Mouse (Mus musculus): Measurements from ENCODE around the gene Tspo. TPM values are rescaled to one million over a fixed set of nuclear protein-coding genes. Genes with fewer than 3 reads are reported as not detected.

Tspo gene
- total RNA-seq, 1 experiment from 2014 or later, result 19.0 TPM

DNA sequence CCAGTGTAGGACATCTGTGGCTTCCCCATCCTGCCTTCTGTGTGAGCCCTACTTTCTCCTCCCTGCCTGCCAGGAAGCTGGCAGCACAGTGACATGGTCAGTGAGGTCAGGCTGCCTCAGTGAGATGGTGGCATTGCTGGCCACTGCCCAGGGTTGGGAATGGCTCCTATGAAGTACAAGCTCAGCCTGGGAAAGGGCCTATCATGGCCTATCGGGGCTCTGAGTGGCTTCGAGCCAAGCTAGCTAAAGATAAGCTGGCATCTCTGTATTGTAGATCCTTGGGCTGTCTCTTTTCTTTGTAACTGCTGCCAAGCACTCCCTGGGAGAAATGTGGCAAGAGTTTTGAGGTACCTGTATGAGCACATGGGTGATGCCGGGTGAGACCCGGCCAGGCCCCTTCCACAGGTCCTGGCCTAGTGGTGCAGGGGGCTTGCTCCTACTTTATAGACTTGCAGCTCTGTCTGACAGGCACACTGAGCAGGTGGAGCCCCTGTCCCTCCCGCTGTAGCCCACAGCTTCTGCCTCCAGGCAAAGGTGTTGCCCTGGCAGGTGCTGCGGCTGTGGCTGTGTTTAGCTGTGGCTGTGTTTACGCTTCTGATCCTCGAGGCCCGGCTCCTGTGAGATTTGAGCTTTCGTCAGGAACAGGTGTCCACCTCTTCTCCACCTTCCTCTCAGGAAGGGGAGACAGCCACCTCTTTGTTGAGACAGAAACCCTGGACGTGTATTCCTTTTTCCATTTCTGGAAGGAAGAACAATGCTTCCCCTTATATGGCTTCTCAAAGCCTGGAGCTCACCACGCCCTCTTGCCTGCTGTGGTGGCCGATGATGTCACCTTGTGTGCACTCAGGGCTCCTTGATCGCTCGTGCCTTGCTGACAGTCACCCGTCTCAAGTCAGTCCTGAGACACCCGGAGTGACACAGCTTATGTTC, 28.2 kb upstream of the Tspo start:
- ATAC-seq (replicated peaks in 1 of 2; ENCODE audit: insufficient read depth in 1 of 2, low FRiP score in 2 of 2, low TSS enrichment in 1 of 2, low read depth in 1 of 2, poor library complexity in 2 of 2, severe bottlenecking in 2 of 2), result no peak

DNA sequence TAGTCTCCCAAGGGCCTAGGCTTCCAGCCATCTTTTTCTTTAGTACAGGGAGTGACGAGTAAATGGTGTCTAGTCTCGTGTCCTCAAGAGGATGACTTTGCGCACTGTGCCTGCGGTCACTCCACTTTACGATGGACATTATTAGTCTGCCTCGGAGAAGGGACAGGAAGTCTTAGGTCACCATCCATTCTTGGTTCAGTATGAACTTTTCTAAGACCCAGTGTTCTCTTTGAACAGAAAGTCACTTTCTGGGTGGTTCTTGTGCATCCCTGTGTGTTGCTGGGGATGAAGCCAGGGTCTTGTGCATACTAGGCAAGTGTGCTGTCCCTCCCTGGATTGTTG, 27.5 kb upstream of the Tspo start:
- ATAC-seq (replicated peaks in 1 of 2; ENCODE audit: insufficient read depth in 1 of 2, low FRiP score in 2 of 2, low TSS enrichment in 1 of 2, low read depth in 1 of 2, poor library complexity in 2 of 2, severe bottlenecking in 2 of 2), result no peak

DNA sequence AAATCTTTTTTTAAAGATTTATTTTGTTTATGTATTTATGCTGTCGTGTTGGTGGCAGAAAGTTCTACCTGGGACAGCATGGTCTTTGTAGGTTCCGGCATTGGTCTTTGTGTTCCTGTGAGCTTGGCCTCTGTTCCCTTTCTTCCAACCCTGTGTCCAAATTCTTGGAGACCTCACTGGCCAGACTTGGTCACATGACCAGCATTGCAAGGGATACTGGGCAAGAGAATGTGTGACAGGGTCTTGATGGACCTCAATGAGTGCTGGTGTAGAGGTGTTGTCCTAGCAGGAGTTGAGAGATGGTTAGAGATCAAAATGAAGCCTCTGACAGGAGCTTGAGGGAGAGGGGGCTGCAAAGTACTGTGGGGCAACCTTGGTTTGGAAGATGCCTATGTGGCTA, 24.5 kb upstream of the Tspo start:
- ATAC-seq (replicated peaks in 1 of 2; ENCODE audit: insufficient read depth in 1 of 2, low FRiP score in 2 of 2, low TSS enrichment in 1 of 2, low read depth in 1 of 2, poor library complexity in 2 of 2, severe bottlenecking in 2 of 2), result no peak

DNA sequence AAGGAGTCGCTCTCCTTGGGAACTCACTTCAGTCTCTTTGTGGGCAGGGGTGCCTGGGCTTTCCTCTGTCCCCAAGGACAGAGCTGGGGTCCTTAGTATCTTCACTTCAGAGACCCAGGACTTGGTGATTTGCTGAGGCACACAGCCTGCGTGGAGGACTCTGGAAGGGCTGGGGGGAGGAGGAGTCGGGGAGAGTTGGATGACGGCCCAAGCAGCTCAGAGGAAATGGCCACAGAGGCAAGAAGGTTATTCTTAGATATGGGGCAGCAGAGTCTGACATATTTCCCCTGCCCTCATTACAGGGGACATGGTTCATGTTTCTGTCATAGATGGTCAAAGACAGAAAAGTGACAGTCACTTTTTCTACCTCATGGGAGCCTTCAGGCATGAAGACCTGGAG, 23.5 kb upstream of the Tspo start:
- 0 out of 4 replicates have a peak, but pooled peaks of 1 of the 2 experiments have one; percentile 20 for ATAC-seq (replicated peaks in 1 of 2; ENCODE audit: insufficient read depth in 1 of 2, low FRiP score in 2 of 2, low TSS enrichment in 1 of 2, low read depth in 1 of 2, poor library complexity in 2 of 2, severe bottlenecking in 2 of 2)

DNA sequence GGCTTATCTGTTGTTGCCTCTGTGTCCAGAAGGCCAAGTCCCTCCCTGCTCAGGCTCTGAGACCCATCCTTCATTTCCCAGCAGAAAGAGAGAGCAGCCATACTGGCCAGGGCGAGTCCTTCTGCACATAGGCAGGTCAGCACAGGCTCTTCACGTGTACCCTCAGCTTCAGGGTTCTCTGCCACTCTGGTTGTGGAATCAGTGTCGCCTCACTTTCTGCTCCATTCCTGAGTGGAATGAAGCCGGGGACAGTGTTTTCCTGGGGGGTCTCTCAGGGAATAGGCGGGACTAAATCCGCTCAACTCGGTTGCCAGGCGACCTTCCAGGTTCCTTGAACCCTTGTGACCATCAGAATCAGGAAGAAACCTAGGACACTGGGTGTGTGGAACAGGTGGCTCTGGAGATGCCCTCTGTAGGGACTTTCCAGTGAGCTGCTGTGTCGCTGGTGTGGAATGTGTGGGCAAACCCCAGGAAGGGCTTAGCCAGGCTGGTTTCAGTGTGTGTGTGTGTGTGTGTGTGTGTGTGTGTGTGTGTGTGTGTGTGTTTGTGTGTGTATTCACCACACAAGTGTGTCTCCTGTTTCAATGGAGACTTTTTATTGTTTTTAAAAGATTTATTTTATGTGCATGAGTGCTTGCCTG, 21.6 kb upstream of the Tspo start:
- ATAC-seq (replicated peaks in 1 of 2; ENCODE audit: insufficient read depth in 1 of 2, low FRiP score in 2 of 2, low TSS enrichment in 1 of 2, low read depth in 1 of 2, poor library complexity in 2 of 2, severe bottlenecking in 2 of 2), result no peak

DNA sequence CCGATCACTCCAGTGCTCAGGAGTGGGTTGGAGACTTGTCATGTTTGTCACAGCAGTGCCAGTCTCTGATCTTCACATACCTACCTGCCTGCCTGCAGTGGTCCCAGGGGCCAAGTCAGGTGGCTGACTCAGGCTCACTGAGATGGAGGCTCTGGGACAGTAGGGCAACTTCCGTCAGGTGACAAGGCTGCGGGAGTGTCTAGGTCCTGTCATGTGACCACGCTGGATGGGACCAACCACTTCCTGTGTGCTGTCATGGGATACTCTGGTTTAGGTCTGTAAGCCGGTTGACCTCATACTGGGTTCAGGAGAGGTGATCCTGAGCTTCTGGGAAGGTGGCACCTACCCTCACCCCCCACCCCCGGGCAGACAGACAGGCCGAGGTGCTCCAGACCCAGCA, 17.4 kb upstream of the Tspo start:
- ATAC-seq (replicated peaks in 1 of 2; ENCODE audit: insufficient read depth in 1 of 2, low FRiP score in 2 of 2, low TSS enrichment in 1 of 2, low read depth in 1 of 2, poor library complexity in 2 of 2, severe bottlenecking in 2 of 2), result no peak

DNA sequence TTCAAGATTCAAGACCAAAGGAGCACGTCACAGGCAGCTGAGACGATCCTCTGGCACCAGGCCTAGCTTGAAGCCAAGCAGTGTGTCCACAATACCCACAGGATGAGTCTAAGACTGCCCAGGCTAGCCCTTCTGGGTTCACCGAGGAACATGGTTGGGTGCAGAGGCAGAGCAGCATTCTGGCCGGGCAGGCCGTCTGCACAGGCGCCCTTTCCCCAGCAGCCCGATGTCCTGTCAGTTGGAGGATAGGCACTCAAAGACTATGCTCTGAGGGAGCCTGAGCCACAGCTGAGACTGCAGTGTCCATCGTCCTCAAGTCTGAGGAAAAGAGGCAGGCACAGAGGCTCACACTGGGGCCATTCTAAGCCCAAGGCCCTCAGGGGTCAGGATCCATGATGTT, 16.2 kb upstream of the Tspo start:
- ATAC-seq (replicated peaks in 1 of 2; ENCODE audit: insufficient read depth in 1 of 2, low FRiP score in 2 of 2, low TSS enrichment in 1 of 2, low read depth in 1 of 2, poor library complexity in 2 of 2, severe bottlenecking in 2 of 2), result no peak

DNA sequence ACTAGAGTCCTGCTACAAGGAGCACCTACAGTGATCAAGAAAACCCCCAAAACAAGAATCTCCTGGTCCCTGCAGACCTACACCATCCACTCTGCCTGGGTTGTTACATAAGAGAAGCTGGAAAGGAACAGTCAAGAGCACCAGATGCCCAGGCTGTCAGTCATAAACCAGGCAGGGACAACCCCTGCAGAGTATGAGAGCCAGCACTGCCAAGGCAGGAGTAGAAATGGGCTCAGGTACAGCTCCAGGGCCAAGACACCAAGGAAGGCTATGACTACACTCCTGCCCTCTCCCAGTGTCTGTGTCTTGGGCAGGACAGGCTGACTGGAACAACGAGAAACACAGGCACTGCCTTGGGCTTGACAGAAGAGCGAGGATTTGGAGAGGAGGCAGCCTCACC, 13.3 kb upstream of the Tspo start:
- no peak for ATAC-seq (replicated peaks in 1 of 2; ENCODE audit: insufficient read depth in 1 of 2, low FRiP score in 2 of 2, low TSS enrichment in 1 of 2, low read depth in 1 of 2, poor library complexity in 2 of 2, severe bottlenecking in 2 of 2)

DNA sequence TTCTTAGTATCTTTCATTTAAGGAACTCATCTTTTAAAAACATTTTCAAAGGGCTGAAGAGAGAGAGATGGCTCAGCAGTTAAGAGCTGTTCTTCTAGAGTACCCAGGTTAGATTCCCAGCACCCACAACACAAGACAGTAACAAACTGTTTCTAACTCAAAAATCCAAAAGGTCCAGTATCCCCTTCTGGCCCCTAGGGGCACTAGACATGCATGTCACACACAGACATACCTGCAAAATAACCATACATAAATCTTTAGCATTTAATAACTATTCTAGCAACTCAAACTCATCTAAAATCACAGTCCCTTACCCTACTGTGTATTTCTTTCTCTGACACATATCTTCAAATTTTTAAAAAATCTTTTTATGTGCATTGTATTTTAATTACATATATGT, 9.6 kb upstream of the Tspo start:
- ATAC-seq (replicated peaks in 1 of 2; ENCODE audit: insufficient read depth in 1 of 2, low FRiP score in 2 of 2, low TSS enrichment in 1 of 2, low read depth in 1 of 2, poor library complexity in 2 of 2, severe bottlenecking in 2 of 2), result no peak

DNA sequence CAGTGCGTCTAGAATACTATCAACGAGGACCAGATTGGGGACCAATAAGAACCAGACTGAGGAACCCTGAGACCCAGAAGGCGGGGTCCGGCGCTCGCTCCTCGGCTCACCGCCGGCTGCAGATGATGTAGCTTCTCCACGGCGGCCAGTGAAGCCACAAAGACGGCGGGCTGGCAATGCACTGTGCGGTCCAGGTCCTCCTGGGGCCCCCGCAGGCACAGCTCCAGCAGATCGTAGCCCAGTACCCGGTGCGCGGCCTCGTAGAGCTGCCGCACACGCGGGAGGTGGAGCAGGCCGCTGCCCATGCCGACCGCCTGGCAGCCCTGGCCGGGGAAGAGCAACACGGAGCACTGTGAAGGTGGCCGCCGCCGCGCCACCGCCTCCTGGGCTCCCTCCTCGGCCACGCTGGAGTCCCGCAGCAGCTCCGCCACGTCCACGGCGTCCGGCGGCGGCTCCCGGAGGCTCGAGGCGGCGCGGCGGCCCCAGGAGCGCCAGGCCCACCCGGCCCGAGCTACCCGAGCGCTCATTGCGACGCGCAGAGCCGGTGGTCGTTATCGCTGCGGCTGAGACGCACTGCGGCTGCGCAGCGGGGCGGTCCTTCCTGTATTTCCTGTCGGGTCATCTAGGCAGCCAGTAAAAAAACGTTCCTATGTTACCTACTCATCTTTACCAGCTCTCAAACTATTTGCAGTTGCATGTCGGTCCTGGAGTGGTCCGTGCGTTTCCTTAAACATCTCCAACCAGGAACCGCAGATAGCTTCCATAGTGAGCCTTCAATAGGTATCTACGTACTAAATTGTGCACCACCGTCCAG, 8.0 kb upstream of the Tspo start:
- peak; percentile 87 to 89 for ATAC-seq (replicated peaks in 1 of 2; ENCODE audit: insufficient read depth in 1 of 2, low FRiP score in 2 of 2, low TSS enrichment in 1 of 2, low read depth in 1 of 2, poor library complexity in 2 of 2, severe bottlenecking in 2 of 2)

DNA sequence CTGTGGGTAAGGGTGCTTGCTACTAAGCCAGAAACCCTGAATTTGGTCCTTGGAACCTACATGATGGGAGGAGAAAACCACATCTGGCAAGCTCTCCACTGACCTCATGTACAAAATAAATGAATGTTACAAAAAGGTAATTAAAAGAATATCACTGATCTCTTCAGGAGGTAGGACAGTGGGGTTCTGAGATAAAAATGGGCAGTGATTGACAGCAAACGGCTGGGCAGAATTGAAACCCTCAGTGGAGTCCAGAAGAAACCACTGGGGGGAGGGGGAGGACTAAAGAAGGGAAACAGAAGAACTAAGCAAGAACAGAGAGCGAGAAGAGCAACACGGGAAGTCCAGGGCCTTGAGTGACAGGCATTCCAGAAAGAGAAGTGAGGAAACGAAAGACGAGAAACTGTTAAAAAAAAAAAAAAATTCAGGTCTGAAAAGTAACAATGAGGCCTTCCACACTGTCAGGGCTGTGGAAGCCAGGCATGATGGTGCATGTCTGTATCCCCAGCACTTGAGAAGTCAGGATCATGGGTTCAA, 2.4 kb upstream of the Tspo start:
- ATAC-seq (replicated peaks in 1 of 2; ENCODE audit: insufficient read depth in 1 of 2, low FRiP score in 2 of 2, low TSS enrichment in 1 of 2, low read depth in 1 of 2, poor library complexity in 2 of 2, severe bottlenecking in 2 of 2), result no peak

DNA sequence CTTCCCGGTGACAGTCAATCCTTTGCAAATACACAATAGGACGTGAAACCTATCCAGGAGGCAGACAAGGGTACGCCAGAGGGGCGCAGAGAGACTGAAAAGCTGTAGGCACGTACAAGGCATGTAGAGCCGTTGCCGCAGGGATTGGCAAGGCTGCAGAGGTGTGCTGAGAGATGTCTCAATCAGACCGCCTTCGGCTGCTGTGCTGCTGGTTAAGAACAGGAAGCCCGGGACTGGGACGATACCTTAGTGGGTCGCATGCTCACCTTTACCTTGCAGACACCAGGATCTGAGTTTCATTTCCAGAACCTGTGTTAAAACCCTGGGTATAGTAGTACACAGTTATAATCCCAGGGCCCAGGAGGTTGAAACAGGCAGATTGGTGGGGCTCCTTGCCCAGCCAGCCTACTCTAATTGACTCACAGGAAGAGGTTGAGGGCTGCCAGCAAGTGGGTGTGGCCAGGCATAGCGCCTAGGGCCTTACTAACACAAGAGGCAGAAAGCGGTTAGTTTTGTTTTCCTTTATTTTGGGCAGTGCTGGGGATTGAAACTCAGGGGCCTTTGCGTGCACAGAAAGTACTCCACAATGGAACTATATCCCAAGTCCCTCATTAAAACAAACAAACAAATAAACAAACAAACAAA, 644 bp upstream of the Tspo start:
- peak; percentile 87 to 88 for ATAC-seq (replicated peaks in 1 of 2; ENCODE audit: insufficient read depth in 1 of 2, low FRiP score in 2 of 2, low TSS enrichment in 1 of 2, low read depth in 1 of 2, poor library complexity in 2 of 2, severe bottlenecking in 2 of 2)

DNA sequence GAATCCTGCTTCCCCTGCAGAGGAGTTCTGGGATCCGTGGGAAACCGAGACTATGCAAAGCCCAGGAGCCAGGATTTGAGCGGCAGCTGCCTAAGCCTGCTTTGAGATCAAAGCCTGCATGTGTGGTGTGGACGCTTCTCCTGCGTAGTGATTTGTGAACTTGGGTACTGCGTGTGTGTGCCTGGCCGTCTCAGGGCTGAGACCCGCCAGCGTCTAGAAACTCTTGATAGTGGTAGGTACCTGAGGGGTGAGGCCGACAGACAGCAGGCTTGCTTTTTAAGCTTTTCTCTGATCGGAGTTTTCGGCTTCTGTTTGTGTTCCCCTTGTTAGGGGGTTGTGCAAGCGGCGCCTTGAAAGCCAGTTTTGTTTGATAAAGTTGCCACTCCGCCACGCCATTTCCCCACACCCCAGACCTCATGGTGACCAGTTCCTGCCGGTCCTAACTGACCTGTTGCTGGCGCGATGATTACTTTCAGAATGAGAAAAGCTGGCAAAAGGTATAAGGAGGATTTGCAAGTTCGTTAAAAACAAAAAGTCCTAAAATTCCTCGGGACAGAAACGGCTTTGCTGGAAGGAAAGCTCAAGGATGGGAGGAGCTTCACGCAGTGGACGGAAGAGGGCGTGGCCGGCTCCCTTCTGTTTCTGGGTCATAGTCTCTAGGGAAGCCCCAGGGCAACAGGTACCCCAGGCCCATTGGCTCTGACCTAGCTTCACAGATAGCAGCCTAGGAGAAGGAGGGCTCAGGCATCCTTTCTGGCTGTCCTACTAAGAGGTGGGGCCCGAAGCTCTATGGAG, 662 bp downstream of the Tspo start:
- peak; percentile 26 to 37; a peak in 1 of 4 replicates for ATAC-seq (replicated peaks in 1 of 2; ENCODE audit: insufficient read depth in 1 of 2, low FRiP score in 2 of 2, low TSS enrichment in 1 of 2, low read depth in 1 of 2, poor library complexity in 2 of 2, severe bottlenecking in 2 of 2)

DNA sequence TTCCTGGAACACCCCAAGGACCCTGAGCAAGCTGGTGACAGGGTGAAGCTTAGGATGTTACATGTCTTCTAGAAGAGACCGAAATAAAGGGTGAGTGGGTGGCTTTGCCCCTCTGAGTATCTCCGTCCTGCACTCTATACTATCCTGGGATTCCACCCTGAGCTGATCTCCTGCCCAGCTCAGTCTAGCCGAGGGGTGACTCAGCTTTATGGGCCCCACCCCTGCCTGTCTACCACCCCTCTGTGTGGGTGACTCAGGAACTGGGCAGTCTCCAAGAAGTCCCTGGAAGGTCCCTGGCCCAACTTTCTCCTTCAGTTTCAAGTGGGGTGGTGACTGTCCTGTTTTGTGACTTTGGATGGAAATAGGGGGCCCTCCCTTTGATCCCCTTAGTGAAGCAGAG, 2.0 kb downstream of the Tspo start:
- ATAC-seq (replicated peaks in 1 of 2; ENCODE audit: insufficient read depth in 1 of 2, low FRiP score in 2 of 2, low TSS enrichment in 1 of 2, low read depth in 1 of 2, poor library complexity in 2 of 2, severe bottlenecking in 2 of 2), result no peak

DNA sequence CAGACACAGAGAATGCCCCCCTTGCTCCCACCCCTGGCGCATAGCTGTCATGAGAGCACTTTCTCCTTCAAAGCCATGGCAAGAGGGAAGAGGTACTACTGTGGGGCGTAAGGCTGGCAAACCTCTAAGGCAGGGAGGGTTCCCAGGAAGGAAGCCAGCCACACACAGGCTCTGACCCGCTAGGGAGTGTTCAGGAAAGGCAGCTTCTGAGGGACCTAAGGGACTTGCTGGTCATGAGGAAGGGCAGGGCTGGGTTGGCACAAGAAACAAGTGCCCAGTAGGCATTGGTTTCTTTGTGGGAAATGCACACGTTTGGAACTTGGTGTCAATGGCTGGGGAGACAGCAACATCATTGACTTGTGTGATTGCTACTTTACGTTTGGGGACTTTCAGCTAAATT, 2.6 kb downstream of the Tspo start:
- no peak for ATAC-seq (replicated peaks in 1 of 2; ENCODE audit: insufficient read depth in 1 of 2, low FRiP score in 2 of 2, low TSS enrichment in 1 of 2, low read depth in 1 of 2, poor library complexity in 2 of 2, severe bottlenecking in 2 of 2)

DNA sequence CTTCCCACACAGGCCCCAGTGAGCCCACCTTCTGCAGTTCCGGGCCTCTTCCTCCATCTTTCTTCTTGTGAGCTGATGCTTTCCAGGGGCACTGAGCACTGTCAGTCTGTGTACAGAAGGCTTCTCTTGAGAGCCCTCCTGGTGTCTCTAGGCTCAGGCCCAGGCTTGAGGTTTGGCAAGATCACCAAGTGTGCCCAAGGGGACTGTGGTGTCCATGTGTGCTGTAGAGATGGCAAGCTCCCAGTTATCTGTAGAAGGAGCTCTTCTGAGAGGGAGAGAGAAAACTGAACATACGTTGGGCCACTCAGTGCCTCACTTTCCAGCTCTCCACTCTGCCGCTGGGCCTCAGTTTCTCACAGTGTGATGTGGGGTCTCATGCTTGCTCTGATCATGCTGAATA, 4.3 kb downstream of the Tspo start:
- no peak for ATAC-seq (replicated peaks in 1 of 2; ENCODE audit: insufficient read depth in 1 of 2, low FRiP score in 2 of 2, low TSS enrichment in 1 of 2, low read depth in 1 of 2, poor library complexity in 2 of 2, severe bottlenecking in 2 of 2)

DNA sequence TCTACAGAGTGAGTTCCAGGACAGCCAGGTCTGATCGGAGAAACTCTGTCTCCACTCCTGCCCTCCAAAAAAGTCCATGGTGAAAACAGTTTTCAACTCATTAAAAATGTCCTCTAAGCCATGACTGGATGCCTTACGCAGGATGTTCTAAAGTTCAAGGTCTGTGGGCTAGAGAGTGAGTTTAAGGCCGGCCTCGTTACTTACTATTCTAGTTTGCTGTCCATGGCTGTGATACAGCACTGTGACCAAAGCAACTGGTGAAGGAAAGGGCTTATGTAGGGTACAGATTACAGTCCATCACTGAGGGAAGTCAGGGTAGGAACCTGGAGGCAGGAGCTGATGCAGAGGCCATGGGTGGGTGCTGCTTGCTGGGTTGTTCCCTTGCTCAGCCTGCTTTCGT, 5.2 kb downstream of the Tspo start:
- no peak for ATAC-seq (replicated peaks in 1 of 2; ENCODE audit: insufficient read depth in 1 of 2, low FRiP score in 2 of 2, low TSS enrichment in 1 of 2, low read depth in 1 of 2, poor library complexity in 2 of 2, severe bottlenecking in 2 of 2)
